Mouse (Mus musculus): ENCODE results near the gene Pigm. TPM values are rescaled to one million over a fixed set of nuclear protein-coding genes. Genes with fewer than 3 reads are reported as not detected.

Pigm gene
- total RNA-seq, 2 experiments from 2014 or later: 10.2 to 13.8 TPM

DNA sequence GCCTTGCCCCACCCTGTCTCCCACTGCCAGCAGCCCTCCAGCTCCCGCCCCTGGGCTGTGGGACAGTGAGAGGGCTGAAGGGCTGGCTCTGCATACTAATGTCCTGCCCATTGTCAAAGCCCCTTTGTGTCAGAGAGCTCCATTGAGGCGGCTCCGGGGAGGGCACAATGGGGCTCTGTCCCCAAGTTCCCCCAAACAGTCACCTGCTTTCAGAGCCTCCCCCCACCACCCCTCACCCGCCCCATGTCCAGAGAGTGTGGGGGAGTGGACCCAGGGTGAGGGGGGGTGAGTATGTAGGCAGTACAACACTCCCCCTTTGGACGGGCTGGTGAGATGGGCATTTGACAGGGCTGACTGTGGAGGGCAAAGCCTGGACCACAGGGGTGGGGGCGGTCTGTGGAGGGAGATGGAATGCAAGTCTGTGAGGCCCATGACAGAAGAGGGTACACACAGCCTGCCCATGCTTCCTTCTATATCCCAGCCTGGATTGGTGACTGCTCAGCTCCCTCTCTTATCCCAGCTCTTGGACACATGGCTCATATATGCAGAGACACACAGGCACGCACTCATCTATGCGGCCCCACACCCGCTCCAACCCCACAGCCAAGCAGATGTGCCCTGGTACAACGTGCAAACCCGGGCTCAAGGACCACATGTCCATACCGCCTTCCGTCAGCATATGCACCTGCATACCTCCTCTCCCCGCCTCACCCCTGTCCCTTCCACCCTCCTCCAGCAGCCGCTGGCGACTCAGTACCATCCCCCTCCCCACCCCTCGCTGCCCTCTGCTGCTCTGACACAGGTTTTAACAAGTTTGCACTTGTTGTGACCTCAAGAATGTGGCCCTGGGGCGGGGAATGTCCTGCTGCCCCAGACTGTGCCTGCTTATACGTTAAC is 26.2 kb upstream of the Pigm start:
- ATAC-seq (replicated peaks; ENCODE audit: poor library complexity, severe bottlenecking): no peak

DNA sequence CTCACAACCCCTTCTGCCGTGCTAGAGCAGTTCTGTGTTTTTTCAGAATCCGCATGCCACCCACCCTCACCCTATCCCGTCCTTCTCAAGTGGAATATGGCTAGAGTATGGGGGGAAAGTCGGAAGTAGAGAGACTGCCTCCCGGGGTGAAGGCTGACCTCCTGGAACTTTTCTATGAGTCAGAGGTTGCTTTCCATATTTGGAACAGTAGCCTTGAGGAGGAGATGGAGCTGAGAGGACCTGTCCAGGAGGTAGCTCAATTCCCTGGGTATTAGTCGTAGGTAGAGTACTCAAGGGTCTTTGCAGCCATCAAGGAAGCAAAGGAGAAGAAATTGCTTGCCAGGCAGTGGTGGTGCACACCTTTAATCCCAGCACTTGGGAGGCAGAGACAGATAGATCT is 24.3 kb upstream of the Pigm start:
- ATAC-seq (replicated peaks; ENCODE audit: poor library complexity, severe bottlenecking): no peak

DNA sequence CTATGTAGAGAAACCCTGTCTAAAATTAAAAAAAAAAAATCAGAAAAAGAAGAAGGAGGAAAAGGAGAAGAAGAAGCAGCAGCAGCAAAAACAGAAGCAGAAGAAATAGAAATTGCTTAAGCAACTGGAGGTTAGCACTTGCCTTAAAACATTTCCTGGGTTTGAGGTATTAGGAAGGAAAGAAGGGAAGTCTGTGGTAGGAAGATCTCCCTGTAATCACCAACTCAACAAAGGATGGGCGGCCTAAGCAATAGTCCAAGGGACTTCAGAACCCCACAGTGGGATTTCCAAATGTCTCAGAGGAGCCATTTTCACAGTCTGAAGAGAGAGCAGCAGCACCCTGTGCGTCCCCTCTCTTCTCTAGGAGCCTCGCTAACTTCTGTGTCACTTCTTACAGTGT is 23.9 kb upstream of the Pigm start:
- ATAC-seq (replicated peaks; ENCODE audit: poor library complexity, severe bottlenecking): peak; percentile 86

DNA sequence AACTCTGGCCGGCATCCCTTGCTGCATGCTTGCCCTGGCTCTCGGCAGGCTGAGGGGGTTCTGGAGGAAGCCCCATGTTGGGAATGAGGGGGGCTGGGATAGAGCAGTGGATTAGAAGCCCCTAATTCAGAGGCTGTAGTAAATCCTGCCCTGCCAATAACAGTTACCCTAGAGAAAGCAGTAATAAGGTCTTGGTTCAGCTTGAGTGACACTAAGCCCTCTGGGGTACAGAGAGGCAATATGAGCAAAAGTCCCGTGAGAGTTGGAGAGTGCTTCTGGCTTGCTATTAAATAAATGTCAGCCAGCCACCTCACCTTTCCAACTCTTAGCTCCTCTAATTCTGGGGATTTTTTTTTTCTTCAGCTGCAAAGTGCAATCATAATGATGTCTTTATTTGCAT is 21.0 kb upstream of the Pigm start:
- ATAC-seq (replicated peaks; ENCODE audit: poor library complexity, severe bottlenecking): no peak

DNA sequence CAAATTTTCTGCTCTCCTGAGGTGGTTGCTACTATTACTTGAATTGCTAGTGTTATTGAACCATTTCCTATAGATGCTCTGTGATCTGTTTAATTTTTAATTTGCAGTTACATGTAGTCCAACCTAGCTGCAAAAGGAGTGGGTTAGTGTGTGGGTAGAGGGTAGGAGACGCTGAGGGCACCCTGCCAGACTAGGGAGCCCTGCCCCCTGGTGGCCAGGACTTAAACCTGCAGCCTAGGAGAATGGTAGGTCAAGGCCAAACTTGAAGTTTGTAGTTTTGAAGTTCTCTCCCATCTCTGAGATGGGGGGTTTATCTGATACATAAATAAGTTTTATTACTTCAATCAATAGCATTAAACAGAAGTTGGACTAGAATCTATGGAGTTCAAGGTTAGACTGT is 18.8 kb upstream of the Pigm start:
- peak; percentile 93 for ATAC-seq (replicated peaks; ENCODE audit: poor library complexity, severe bottlenecking)

DNA sequence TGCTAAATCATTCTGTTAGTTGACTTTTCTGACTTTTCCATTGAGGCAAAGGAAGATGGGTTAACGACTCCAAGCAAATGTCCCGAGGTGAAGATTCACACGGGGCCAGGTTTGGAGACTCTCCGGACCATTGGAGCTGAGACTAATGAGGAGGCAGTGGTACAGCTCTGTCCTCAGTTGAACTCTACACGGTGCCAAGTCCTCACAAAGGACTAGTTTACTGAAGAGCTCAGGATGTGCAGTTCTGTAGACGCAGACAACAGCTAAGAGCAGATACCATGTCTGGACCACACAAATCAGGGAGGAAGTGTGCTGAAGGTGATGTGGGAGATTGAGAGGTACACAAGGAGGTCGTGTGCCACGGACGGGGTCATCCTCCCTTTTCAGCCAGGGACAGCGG is 18.0 kb upstream of the Pigm start:
- ATAC-seq (replicated peaks; ENCODE audit: poor library complexity, severe bottlenecking): no peak

DNA sequence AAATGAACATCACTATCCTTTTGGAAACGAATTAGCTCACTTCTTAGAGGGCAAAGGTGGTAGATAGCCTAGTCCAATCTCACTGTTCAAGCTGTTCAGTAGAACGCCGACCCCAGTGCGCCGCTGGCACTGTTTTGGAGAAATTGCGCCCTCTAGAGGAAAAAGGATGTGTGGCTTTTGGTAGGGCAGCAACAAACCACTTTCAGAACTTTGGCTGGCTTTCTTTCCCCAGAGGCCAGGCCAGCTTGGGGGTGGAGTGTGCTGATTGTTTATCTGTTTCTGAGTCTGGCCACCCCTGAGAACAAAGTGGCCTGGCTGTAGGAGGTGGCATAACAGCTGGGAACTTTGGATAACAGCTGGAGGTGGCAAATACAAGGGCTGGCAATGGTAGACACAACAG is 11.7 kb upstream of the Pigm start:
- ATAC-seq (replicated peaks; ENCODE audit: poor library complexity, severe bottlenecking): peak; percentile 64

DNA sequence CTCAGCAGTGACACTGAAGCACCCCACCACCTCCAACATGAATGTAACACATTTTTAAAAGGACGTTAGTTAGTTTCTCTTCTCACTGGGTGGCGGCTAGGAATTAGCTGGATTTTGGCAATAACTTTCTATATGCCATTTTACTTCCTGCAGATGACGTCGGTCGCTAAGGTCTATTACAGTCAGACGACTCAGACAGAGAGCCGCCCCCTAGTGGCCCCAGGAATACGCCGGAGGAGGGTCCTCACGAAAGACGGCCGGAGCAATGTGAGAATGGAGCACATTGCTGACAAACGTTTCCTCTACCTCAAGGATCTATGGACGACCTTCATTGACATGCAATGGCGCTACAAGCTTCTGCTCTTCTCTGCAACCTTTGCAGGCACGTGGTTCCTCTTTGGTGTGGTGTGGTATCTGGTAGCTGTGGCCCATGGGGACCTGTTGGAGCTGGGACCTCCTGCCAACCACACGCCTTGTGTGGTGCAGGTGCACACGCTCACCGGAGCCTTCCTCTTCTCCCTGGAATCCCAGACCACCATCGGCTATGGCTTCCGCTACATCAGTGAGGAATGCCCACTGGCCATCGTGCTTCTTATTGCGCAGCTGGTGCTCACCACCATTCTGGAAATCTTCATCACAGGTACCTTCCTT is 7.5 kb upstream of the Pigm start:
- peak; percentile 86 for ATAC-seq (replicated peaks; ENCODE audit: poor library complexity, severe bottlenecking)

DNA sequence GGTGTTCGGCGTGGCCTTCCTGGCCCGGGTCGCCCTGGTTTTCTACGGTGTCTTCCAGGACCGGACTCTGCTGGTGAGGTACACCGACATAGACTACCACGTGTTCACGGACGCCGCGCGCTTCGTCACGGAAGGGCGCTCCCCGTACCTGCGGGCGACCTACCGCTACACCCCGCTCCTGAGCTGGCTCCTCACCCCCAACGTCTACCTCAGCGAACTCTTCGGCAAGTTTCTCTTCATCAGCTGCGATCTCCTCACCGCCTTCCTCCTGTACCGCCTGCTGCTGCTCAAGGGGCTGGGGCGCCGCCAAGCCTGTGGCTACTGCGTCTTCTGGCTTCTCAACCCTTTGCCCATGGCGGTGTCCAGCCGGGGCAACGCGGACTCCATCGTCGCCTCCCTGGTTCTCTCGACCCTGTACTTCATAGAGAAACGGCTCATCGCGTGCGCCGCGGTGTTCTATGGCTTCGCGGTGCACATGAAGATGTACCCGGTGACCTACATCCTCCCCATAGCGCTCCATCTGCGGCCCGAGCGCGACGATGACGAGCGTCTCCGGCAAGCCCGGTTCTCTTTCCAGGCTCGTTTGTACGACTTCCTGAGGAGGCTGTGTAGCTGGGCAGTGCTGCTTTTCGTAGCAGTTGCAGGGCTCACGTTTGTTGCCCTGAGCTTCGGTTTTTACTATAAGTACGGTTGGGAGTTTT is 562 bp downstream of the Pigm start:
- ATAC-seq (replicated peaks; ENCODE audit: poor library complexity, severe bottlenecking): peak; percentile 40

DNA sequence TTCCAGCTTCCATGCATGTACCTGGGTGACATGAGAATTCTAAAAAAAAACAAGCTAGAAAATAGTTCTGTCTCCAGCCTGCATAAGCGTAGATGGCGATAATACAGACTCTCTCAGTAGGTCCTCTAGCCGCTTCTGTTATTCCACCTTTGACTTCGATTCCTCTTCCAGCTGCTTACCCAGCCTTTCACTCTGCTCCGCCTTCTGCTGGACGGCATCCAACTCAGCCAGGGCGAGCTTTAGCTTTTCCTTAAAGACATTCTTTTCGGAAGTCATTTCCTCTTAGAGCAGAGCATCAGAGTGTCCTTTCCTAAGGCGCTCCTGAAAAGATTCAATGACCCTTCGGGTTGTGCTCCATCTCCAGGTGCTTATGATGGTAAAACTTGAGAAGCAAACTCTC is 3.7 kb downstream of the Pigm start:
- ATAC-seq (replicated peaks; ENCODE audit: poor library complexity, severe bottlenecking): no peak

DNA sequence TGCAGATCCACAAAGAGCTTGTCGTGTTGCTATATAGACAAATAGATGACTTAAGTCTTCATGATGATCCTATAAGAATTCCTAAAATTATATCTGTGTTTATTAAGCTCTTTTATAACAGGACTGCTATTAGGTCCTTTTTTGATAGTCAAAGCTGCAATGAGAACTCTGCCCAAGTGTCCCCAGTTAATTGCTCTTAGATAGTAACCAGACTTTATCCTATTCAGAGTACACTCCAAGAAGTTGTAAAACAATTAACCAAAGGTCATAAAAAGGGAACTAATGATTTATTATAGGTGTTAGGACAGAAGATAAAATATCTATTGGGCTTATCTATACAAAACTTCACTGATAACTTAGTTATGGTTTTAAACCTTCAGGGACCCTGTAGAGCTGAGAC is 5.7 kb downstream of the Pigm start:
- no peak for ATAC-seq (replicated peaks; ENCODE audit: poor library complexity, severe bottlenecking)

DNA sequence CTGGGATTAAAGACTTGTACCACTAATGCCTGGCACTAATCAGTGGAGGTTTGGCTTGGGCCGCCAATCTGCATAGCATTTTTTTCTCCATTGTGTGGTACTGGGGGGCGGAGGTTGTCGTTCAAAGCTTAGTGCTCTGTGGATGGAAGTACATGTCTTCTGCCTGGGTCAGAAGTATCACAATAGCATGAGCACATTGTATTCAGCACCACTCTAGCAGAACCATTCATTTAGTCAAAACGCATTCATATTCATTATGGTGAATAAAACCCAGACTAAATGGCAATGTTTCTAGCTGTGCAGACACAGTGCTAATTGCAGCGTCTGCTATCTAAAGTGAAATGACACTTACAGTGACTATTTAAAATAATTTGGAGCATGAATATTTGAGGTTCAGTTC is 10.9 kb downstream of the Pigm start:
- ATAC-seq (replicated peaks; ENCODE audit: poor library complexity, severe bottlenecking): no peak

DNA sequence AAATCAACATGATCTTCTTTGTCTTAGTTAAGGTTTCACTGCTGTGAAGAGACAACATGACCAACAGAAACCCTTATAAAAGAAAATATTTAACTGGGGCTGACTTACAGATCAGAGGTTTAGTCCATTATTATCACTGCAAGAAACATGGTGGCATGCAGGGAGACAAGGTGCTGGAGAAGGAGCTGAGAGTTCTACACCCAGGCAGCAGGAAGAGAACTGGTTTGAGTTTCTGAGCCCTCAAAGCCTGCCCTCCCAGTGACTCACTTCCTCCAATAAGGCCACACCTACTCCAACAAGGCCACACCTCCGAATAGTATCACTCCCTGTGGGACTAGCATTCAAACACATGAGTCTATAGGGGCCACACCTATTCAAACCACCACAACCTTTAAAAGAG is 14.4 kb downstream of the Pigm start:
- ATAC-seq (replicated peaks; ENCODE audit: poor library complexity, severe bottlenecking): peak; percentile 76

DNA sequence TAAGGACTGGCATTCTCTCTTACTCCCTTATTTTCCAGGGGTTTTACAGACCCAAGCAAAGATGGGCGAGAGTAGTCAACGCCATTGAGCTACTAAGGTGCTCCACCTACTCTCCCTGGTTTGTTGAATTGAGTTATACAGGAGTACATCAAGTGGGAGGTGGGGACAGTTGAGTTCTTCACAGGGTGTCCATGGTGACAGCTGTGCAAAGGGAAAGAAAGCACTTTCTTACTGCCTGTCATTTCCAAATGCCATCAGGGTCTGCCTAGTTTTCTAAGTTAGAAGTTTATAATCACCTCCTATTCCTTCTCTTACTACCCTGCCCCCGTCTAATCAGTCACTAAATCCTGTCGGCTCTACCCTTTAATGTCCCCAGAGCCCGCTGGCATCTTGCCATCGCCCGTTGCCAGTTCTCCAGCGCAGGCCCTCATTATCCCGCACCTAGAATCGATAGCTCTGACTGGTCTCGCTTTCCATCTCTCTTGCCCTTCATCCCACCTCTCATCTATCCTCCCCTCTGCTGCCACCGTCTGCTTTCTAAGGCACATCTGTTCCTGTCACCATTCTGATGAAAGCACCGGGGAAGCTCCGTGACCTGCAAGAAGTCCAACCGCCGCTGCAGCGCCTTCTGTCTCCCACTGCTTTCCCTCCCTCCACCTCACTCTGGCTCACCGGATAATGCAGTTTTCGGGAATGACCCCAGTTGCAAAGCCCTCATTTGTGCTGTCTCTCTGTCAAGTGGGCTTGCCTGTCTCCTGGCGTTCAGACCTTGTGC is 15.6 kb downstream of the Pigm start:
- no peak for ATAC-seq (replicated peaks; ENCODE audit: poor library complexity, severe bottlenecking)

DNA sequence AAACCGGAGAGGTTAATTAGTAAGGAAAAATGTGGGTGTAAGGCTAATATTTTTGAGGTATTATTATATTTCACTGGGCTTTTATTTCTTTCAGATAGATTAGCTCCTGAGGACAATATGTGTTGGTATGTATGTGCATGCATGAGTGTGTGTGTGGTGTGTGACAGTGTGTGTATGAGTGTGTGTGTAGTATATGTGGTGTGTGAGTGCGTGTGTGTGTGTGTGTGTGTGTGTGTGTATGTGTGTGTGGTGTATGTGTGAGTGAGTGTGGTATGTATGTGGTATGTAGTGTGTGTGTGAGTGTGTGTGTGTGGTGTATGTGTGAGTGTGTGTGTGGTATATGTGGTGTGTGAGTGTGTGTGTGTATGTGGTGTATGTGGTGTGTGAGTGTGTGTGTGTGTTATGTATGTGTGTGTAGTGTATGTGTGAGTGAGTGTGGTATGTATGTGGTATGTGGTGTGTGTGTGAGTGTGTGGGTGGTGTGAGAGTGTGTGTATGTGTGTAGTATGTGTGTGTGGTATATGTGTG is 16.4 kb downstream of the Pigm start:
- ATAC-seq (replicated peaks; ENCODE audit: poor library complexity, severe bottlenecking): no peak

DNA sequence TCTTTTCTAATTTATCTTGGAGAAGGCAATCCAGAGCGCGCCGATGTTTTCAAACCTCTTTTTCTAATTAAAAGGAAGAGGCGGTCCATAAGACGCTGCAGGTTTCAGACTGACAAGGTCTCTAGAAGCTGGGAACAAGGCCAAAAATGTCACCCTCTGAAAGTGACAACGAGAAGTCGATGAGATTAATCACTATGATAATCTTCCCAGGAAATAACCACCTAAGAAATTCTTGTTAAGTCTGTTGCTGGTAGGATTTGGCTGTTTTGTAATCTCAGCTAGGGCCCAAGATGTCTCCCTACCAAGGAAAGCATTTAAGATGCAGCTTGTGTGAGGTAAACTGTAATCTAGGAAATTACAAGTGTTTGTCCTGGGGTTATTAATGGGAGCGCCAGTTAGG is 17.4 kb downstream of the Pigm start:
- no peak for ATAC-seq (replicated peaks; ENCODE audit: poor library complexity, severe bottlenecking)

DNA sequence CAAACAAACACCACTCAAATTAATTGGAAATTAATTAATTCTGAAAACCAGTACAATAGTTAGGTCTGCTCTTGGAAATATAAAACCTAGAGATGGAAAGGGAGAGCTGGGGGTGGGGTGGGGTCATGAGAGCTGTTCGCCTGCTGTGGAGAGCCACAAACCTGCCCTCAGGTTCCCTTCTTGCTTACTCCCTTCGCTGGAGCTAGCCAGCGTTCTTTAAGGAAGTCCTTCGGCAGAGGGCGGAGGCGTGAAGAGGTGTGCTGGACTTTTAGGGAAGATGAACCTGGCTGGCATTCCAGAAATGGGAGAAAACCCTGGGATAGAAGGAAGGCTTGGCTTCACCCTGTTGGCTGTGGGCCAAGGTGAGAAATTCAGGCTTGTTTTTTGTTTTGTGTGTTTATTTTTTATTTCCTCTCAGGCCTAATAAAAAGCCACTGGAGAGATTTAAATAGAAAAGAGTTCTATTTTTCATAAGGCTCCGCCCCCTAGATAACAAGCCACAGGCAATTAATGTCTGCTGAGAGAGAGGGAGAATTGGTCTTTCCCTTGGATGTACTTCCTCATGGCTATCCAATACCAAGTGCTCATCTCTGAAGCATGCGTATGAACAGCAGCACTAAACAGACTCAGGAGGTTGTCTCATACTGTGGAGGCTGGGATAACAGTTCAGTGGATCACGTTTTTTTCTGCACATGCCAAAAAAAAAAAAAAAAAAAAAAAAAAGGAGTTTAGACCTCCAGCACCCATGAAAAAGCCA is 20.8 kb downstream of the Pigm start:
- ATAC-seq (replicated peaks; ENCODE audit: poor library complexity, severe bottlenecking): peak; percentile 22; the same call in 1 of the 2 replicates

DNA sequence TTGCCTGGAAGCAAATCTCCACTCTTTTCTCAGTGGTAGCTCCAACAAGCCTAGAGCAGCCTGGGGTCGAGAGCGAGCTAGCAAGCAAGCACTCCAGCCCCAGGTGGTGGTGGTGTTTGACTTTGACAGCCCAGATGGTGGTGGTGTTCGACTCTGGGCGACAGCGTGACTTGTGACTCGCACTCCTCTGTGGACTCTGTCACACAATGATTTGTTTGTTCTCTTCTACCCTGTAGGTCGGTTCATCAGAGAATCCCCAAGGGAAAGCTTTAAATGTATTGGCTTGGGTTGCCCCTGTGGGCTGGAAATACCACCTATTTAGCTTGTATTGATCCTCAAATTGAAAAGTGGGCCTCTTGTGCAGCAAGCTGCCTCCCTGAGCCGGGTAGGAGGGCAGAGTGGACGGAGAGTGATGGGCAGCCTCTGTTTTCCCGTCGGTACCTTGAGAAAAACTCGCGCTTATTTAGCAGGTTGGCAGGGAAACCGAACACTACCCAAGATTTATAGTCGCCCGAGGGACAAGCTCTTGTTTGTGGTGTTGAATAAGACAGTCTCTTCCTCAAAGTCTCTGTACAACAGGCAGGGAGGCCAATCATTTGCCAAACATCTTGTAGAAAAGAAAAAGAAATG is 29.8 kb downstream of the Pigm start:
- ATAC-seq (replicated peaks; ENCODE audit: poor library complexity, severe bottlenecking): no peak

DNA sequence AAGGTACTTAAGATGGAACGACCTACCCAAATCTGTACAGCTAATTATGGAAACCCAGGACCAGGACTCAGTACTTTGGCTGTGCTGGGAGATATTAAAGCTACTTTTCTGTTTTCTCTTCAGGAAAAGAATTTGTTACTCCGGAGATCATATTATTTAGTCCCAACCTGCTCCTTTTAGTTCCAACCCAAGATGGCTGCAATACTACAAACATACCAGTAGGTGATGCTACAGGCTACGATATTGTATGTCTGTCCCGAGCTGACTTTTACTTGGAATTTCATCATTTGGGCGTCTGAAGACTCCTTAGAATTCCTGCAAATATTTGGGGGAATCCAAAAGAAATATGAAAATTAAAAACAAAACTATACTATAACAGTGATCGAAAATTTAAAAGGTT is 32.6 kb downstream of the Pigm start:
- ATAC-seq (replicated peaks; ENCODE audit: poor library complexity, severe bottlenecking): peak; percentile 63; the same call in 1 of the 2 replicates
